Mouse (Mus musculus): ENCODE results near the gene Rfk. TPM values are rescaled to one million over a fixed set of nuclear protein-coding genes. Genes with fewer than 3 reads are reported as not detected.

The Rfk gene
- 36.5 and 45.1 TPM in 2 replicates for total RNA-seq (2017)

- ATAC-seq (replicated peaks in 1 of 2; ENCODE audit: insufficient read depth in 1 of 2, low FRiP score in 2 of 2, low TSS enrichment in 1 of 2, low read depth in 1 of 2, poor library complexity in 2 of 2, severe bottlenecking in 2 of 2): peak; percentile 94 to 97
These were observed at the start of gene Rfk for GRCm38 (mm10) chr19:17393841-17394591. Gene Rfk (plus strand): TSS chr19:17394043.

GRCm38 (mm10) chr19:17344881-17345280 lies 49.0 kb upstream of the Rfk start:
- ATAC-seq (replicated peaks in 1 of 2; ENCODE audit: insufficient read depth in 1 of 2, low FRiP score in 2 of 2, low TSS enrichment in 1 of 2, low read depth in 1 of 2, poor library complexity in 2 of 2, severe bottlenecking in 2 of 2): peak; percentile 80 to 87; a peak in 3 of 4 replicates

- ATAC-seq (replicated peaks in 1 of 2; ENCODE audit: insufficient read depth in 1 of 2, low FRiP score in 2 of 2, low TSS enrichment in 1 of 2, low read depth in 1 of 2, poor library complexity in 2 of 2, severe bottlenecking in 2 of 2): no peak
These were observed 46.9 kb upstream of the Rfk start for GRCm38 (mm10) chr19:17346716-17347474.

DNA sequence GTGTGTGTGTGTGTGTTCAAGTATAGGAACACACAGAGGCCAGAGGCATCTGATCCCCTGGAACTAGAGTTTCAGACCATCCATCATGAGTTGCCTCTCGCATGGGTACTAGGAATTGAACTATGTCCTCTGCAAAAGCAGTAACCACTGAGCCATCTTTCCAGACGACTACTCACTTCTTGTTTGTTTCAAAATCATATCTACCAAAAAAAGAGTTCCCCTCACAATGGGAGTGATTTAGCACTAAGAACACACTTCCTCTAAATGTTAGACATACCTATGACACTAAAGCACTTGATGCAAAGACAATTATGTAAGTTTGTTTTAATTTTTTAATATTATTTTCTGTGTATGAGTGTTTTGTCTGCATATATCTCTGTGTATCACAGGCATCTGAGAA lies 46.0 kb upstream of the Rfk start:
- no peak for ATAC-seq (replicated peaks in 1 of 2; ENCODE audit: insufficient read depth in 1 of 2, low FRiP score in 2 of 2, low TSS enrichment in 1 of 2, low read depth in 1 of 2, poor library complexity in 2 of 2, severe bottlenecking in 2 of 2)

DNA sequence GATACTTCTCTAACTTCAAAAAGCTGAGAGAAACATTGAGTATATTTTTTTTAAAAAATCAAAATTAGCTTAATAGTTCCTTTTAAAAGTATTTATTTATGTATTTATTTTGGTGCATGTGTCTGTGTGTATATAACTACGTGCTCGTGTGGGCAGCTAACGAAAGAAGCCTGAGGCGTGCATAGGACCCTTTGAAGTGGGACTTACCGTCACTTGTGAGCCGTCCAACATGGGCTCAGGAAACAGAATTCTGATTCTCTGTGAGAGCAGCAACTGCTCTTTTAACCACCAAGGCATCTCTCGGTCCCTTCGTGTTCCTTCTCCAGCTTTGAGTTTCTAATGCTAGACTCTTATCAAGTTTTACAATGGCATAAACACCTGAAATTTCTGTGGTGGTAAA lies 40.1 kb upstream of the Rfk start:
- ATAC-seq (replicated peaks in 1 of 2; ENCODE audit: insufficient read depth in 1 of 2, low FRiP score in 2 of 2, low TSS enrichment in 1 of 2, low read depth in 1 of 2, poor library complexity in 2 of 2, severe bottlenecking in 2 of 2): no peak

DNA sequence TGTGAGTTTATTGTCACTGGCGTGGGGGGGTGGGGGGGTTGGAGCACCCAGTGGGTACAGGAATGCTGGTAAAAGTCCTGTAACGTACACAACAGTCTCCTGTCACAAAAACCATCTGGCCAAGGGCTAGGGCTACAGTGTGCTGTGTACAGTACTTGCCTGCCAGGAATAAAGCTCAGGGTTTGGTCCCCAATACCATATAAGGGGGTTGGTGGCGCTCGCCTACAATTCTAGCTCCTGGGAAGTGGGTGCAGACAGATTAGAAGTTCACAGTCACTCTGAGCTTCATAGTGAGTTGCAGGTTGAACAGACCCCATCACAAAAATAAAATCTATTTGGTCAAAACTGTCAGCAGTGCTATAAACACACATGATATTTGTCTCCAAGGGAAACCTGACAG lies 39.5 kb upstream of the Rfk start:
- no peak for ATAC-seq (replicated peaks in 1 of 2; ENCODE audit: insufficient read depth in 1 of 2, low FRiP score in 2 of 2, low TSS enrichment in 1 of 2, low read depth in 1 of 2, poor library complexity in 2 of 2, severe bottlenecking in 2 of 2)

GRCm38 (mm10) chr19:17354797-17355196 lies 39.0 kb upstream of the Rfk start:
- ATAC-seq (replicated peaks in 1 of 2; ENCODE audit: insufficient read depth in 1 of 2, low FRiP score in 2 of 2, low TSS enrichment in 1 of 2, low read depth in 1 of 2, poor library complexity in 2 of 2, severe bottlenecking in 2 of 2): no peak

DNA sequence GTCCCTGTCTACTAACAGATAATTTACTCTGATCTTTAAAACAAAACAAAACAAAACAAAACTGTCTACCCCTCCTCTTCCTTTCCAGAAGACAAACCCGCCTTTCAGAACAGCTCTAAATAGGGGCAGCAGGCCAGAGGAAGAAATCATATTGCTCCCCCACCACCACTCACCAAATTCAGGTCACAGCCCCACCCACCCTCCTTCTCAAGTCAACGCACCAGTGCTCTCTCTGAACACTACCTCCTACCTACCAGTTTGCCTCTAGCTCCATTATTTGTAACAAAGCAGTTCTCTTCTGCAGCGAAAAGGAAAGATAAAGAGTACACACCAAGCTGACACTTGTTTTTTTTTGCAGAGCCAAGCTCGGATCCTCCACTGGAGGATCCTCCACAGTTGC lies 38.5 kb upstream of the Rfk start:
- ATAC-seq (replicated peaks in 1 of 2; ENCODE audit: insufficient read depth in 1 of 2, low FRiP score in 2 of 2, low TSS enrichment in 1 of 2, low read depth in 1 of 2, poor library complexity in 2 of 2, severe bottlenecking in 2 of 2): no peak

GRCm38 (mm10) chr19:17355950-17356867 lies 37.6 kb upstream of the Rfk start:
- ATAC-seq (replicated peaks in 1 of 2; ENCODE audit: insufficient read depth in 1 of 2, low FRiP score in 2 of 2, low TSS enrichment in 1 of 2, low read depth in 1 of 2, poor library complexity in 2 of 2, severe bottlenecking in 2 of 2): peak; percentile 61 to 68

GRCm38 (mm10) chr19:17356932-17357331 lies 36.9 kb upstream of the Rfk start:
- ATAC-seq (replicated peaks in 1 of 2; ENCODE audit: insufficient read depth in 1 of 2, low FRiP score in 2 of 2, low TSS enrichment in 1 of 2, low read depth in 1 of 2, poor library complexity in 2 of 2, severe bottlenecking in 2 of 2): no peak

DNA sequence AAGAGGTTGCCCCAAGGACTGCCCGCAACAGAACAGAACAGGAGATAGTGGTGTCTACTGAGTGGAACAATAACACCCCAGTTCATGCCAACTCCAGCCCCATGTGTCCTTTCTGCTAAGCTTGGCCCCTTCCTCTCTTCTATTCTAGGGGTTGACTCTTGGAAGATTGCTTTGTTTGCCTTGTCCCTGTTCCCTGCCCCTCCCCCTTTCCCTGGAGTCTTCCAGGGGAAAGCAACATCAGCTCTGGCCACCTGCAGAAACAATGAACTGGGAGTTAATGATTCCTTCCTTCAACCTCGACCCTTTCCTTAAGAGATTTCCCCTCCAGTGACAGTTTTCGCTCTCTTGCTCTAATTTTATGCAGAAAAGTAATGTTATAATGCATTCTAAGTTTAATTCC lies 36.5 kb upstream of the Rfk start:
- ATAC-seq (replicated peaks in 1 of 2; ENCODE audit: insufficient read depth in 1 of 2, low FRiP score in 2 of 2, low TSS enrichment in 1 of 2, low read depth in 1 of 2, poor library complexity in 2 of 2, severe bottlenecking in 2 of 2): no peak

DNA sequence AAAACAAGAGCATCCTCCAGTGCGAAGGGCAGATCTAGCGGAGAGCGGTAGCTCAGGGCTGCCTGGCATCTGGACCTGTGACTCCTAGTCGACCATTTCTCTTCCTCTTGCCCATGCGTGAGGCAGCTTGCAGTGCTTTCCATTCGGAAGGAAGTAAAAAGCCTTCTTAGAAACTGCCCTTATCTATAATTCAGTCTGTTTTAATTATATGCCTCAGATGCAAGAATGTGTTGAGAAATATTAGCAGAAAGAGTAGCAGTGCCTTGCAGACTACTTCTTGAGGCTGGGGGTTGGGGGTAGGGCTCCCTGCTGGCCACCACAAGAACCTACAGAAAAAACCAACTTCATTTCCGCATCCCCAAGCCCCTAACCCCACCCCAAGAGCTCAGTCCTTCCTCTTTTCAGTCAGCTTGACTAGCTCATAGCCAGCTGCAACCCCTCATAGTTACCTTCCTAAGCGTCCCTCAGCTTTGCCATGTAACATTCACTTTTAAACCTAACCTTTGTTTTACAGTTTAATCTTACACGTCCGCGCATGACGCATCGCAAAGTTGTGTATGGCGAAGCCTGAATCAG lies 34.4 kb upstream of the Rfk start:
- peak; percentile 79 to 83 for ATAC-seq (replicated peaks in 1 of 2; ENCODE audit: insufficient read depth in 1 of 2, low FRiP score in 2 of 2, low TSS enrichment in 1 of 2, low read depth in 1 of 2, poor library complexity in 2 of 2, severe bottlenecking in 2 of 2)

DNA sequence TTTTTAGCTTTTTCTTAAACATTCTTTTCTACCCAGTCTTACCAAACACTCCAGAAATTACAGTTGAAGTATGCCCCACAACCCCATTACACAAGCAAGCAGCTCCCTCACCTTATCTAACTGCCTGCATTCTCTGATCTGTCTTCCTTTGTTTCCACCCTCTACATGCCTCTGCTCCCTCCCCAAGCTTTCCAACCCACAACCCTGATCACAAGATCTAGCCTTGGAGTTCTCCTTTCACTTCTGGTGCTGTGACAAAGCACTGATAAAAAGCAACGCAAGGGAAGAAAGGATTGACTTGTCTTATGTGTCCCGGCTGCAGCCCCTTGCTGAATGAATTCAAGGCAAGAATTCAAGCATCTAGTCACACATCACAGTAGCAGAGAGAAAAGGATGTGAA lies 32.7 kb upstream of the Rfk start:
- ATAC-seq (replicated peaks in 1 of 2; ENCODE audit: insufficient read depth in 1 of 2, low FRiP score in 2 of 2, low TSS enrichment in 1 of 2, low read depth in 1 of 2, poor library complexity in 2 of 2, severe bottlenecking in 2 of 2): peak; percentile 23 to 36

- peak; percentile 34 to 48; a peak in 1 of 4 replicates for ATAC-seq (replicated peaks in 1 of 2; ENCODE audit: insufficient read depth in 1 of 2, low FRiP score in 2 of 2, low TSS enrichment in 1 of 2, low read depth in 1 of 2, poor library complexity in 2 of 2, severe bottlenecking in 2 of 2)
These were observed 29.1 kb upstream of the Rfk start for GRCm38 (mm10) chr19:17364741-17365140.

- ATAC-seq (replicated peaks in 1 of 2; ENCODE audit: insufficient read depth in 1 of 2, low FRiP score in 2 of 2, low TSS enrichment in 1 of 2, low read depth in 1 of 2, poor library complexity in 2 of 2, severe bottlenecking in 2 of 2): no peak
These were observed 27.3 kb upstream of the Rfk start for GRCm38 (mm10) chr19:17366364-17367090.

DNA sequence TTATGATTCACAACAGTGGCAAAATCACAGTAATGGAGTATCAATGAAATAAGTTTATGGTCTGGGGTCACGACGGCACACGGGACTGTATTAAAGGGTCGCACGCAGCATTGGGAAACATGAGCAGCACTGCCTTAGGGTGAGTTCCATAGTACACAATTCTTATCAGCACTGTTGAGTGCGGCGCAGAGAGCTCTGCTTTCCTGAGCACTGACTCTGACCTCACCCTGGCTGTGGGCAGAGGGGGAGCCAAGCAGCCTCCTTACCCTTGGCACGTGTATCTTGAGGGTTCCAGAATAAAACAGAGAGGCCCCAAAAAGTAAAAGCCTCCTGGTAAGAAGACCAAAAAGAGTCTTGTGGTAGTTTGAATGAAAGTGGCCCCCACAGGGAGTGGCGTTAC lies 25.3 kb upstream of the Rfk start:
- ATAC-seq (replicated peaks in 1 of 2; ENCODE audit: insufficient read depth in 1 of 2, low FRiP score in 2 of 2, low TSS enrichment in 1 of 2, low read depth in 1 of 2, poor library complexity in 2 of 2, severe bottlenecking in 2 of 2): 0 out of 4 replicates have a peak, but pooled peaks of 1 of the 2 experiments have one; percentile 7

DNA sequence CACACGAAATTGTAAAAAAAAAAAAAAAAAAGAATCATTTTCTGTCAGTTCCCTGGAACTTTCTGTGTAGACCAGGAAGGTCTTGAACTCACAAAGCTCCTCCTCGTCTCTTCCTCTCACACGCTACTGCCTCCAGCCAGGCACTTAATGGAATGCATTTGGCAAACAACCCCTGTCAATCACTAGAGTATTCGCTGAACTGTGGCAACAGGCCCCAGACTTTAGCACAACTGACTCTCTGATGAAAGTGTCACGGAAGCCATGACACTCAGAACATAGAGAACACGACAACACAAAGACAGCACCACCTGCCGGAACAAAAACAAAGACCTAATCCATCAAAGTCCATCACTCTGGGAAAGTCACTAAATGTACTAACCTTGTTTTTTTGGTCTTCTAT lies 24.3 kb upstream of the Rfk start:
- ATAC-seq (replicated peaks in 1 of 2; ENCODE audit: insufficient read depth in 1 of 2, low FRiP score in 2 of 2, low TSS enrichment in 1 of 2, low read depth in 1 of 2, poor library complexity in 2 of 2, severe bottlenecking in 2 of 2): no peak
